Mouse (Mus musculus) myocyte (in vitro differentiated cells): ENCODE data around the gene Aamp. TPM values are rescaled to one million over a fixed set of nuclear protein-coding genes. Genes with fewer than 3 reads are reported as not detected.
"Not testable (repeated sequence)": the region's sequence is repeated elsewhere in the genome, so short reads cannot be mapped to it uniquely, and the experiment has no call there.

ENCODE experiments used
- H3K27me3 ChIP-seq: one replicate; pipeline ENCODE4 v1.6.1; 2011; ENCODE audit not compliant: control insufficient read depth, insufficient read depth, insufficient read length
- H3K36me3 ChIP-seq: one replicate; pipeline ENCODE4 v1.6.1; 2011; ENCODE audit not compliant: control insufficient read depth, insufficient read depth
- H3K4me2 ChIP-seq: one replicate; pipeline ENCODE4 v1.6.1; 2011; ENCODE audit warnings: low read depth, control low read depth
- H3K4me3 ChIP-seq: one replicate; pipeline ENCODE4 v1.5.1; 2011; ENCODE audit warnings: mild to moderate bottlenecking, control low read depth, moderate library complexity
- H3K79me2 ChIP-seq: one replicate; pipeline ENCODE4 v1.6.1; 2011; ENCODE audit not compliant: control insufficient read depth, insufficient read depth
- H3ac ChIP-seq: one replicate; pipeline ENCODE4 v1.6.1; 2011; ENCODE audit not compliant: control insufficient read depth, insufficient read length
- CEBPB ChIP-seq: IDR thresholded peaks from 2 replicates; pipeline ENCODE4 v1.6.1; 2011; ENCODE audit warnings: mild to moderate bottlenecking, moderate library complexity; ENCODE audit not compliant: poor library complexity, insufficient read depth, severe bottlenecking
- E2F4 ChIP-seq: IDR thresholded peaks from one replicate; pipeline ENCODE4 v1.6.1; 2011; ENCODE audit warnings: mild to moderate bottlenecking, control low read depth, moderate library complexity; ENCODE audit not compliant: insufficient read depth
- MAX ChIP-seq: IDR thresholded peaks from one replicate; pipeline ENCODE4 v1.6.1; 2011; ENCODE audit warnings: low read depth, mild to moderate bottlenecking, control low read depth
- MYOD1 ChIP-seq, 3 experiments: IDR thresholded peaks; one replicate each; pipeline ENCODE4 v1.6.1; 2011; ENCODE audit warnings: control low read depth in 2 of 3, low read depth in 2 of 3, mild to moderate bottlenecking in 2 of 3, moderate library complexity in 1 of 3; ENCODE audit not compliant: insufficient read length in 2 of 3, control insufficient read depth in 1 of 3
- MYOG ChIP-seq, 3 experiments: IDR thresholded peaks; one replicate each; pipeline ENCODE4 v1.6.1; 2011; ENCODE audit warnings: control low read depth in 2 of 3, low read depth in 2 of 3, mild to moderate bottlenecking in 2 of 3; ENCODE audit not compliant: insufficient read length in 2 of 3, control insufficient read depth in 1 of 3, insufficient read depth in 1 of 3
- POLR2A ChIP-seq: IDR thresholded peaks from one replicate; pipeline ENCODE4 v1.6.1; 2011; ENCODE audit warnings: low read depth, mild to moderate bottlenecking, control low read depth, moderate library complexity; ENCODE audit not compliant: insufficient read length
- POLR2AphosphoS2 ChIP-seq: IDR thresholded peaks from one replicate; pipeline ENCODE4 v1.6.1; 2011; ENCODE audit warnings: low read depth, control low read depth; ENCODE audit not compliant: insufficient read length
- REST ChIP-seq: IDR thresholded peaks from one replicate; pipeline ENCODE4 v1.6.1; 2011; ENCODE audit warnings: mild to moderate bottlenecking, control low read depth, moderate library complexity; ENCODE audit not compliant: insufficient read depth, insufficient read length
- SRF ChIP-seq: IDR thresholded peaks from one replicate; pipeline ENCODE4 v1.6.1; 2011; ENCODE audit warnings: low read depth; ENCODE audit not compliant: control insufficient read depth, insufficient read length
- TCF12 ChIP-seq: IDR thresholded peaks from one replicate; pipeline ENCODE4 v1.6.1; 2011; ENCODE audit warnings: mild to moderate bottlenecking, control low read depth; ENCODE audit not compliant: poor library complexity, insufficient read depth, severe bottlenecking
- TCF3 ChIP-seq: IDR thresholded peaks from one replicate; pipeline ENCODE4 v1.6.1; 2011; ENCODE audit warnings: low read depth, control low read depth; ENCODE audit not compliant: insufficient read length
- USF1 ChIP-seq: IDR thresholded peaks from one replicate; pipeline ENCODE4 v1.6.1; 2011; ENCODE audit warnings: low read depth, mild to moderate bottlenecking, control low read depth, moderate library complexity
- polyA plus RNA-seq: library from polyadenylated mRNA; unstranded; fragments of >200 nt; fragmentation: generic; extraction: Trizol; gene quantifications from one replicate; pipeline ENCODE4 v1.2.1, GENCODE M21; 2012; ENCODE audit warnings: missing spikeins

The Aamp gene
- polyA plus RNA-seq, 1 experiment, result 199 TPM

DNA sequence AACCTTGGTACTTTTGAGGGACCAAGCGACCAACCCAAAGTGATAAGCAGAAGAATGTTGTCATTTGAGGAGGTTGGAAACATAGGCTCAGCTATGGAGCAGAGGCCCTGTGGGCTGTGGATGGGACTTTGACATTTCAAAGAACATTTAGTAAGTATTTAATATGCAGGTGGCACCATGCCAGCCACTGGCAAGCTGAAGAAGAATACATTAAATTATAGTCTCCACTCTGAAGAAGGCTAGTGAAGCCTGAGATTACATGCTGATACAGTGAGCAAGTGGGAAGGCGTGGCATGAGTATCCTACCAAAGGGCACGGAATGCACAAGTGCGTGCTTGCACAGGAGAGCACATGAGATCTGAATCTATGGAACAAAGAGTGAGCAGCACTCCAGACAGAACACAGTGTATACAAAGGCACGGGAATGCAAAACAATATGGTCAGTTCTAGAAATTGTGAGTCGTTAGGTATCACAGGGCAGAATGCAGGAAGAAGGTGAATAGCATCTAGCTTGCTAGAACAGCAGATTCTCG, 45.4 kb upstream of the Aamp start:
- no peak overlapping the region for H3K4me2 ChIP-seq
- no peaks in the 10 kb centered on the region for H3K27me3 ChIP-seq
- H3K36me3 ChIP-seq, result no peaks in the 10 kb centered on the region
- H3K4me3 ChIP-seq, result no peak overlapping the region
- H3ac ChIP-seq, result no peak overlapping the region
- TF ChIP-seq TCF3 (no peak), MAX (no peak), MYOD1 (IDR thresholded peaks at IDR 0.05; ENCODE audit: control insufficient read depth in 1 of 3, insufficient read length in 2 of 3, low read depth in 2 of 3) (no peak), POLR2A (no peak), E2F4 (no peak), TCF12 (no peak), USF1 (no peak), SRF (no peak), MYOG (IDR thresholded peaks at IDR 0.05; ENCODE audit: control insufficient read depth in 1 of 3, insufficient read depth in 1 of 3, insufficient read length in 2 of 3, low read depth in 2 of 3) (no peak), POLR2AphosphoS2 (no peak), REST (no peak), CEBPB (no peak)
- H3K79me2 ChIP-seq, result no peaks in the 10 kb centered on the region

DNA sequence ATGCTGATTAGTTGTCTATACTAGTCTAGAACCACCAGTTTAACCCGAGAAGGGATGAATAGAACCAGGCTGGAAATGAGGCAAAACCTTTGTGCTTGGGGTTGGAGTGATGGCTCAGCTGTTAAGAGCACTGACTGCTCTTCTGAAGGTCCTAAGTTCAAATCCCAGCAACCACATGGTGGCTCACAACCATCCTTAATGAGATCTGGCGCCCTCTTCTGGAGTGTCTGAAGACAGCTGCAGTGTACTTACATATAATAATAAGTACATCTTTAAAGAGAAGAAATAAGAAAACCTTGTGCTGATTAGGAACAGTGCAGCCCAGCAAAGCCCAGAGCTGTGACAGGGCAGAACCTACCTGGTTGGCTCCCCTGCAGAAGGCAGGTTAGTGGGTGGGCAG, 42.4 kb upstream of the Aamp start:
- H3K4me3 ChIP-seq, H3ac ChIP-seq, H3K4me2 ChIP-seq, H3K79me2 ChIP-seq, H3K36me3 ChIP-seq, H3K27me3 ChIP-seq: not testable (repeated sequence)

DNA sequence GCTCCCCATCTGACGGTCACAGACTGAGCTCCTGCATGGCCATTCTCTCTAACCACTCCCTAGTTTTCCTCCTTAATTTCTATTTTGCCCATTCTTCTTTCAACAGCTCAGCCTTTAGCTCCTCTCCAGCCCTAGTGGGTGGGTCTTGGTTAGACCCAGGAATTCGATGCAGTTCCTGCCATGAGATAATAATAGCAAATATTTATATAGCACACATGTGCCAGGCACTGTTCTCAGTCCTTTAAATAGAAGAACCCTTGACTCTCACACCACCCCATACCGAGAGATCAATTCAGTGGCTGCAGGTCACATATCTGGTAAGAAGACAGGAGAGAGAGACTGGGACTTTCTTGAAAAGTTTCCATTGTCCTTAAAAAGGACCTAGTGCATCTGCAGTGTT, 36.9 kb upstream of the Aamp start:
- Histone ChIP-seq H3K4me2 (no peak overlapping the region), H3K79me2 (no peaks in the 10 kb centered on the region), H3ac (no peak overlapping the region), H3K4me3 (no peak overlapping the region), H3K36me3 (no peaks in the 10 kb centered on the region), H3K27me3 (no peaks in the 10 kb centered on the region)
- no peak for TF ChIP-seq USF1
- TF ChIP-seq SRF, result no peak
- no peak for TF ChIP-seq TCF3
- TF ChIP-seq POLR2AphosphoS2, result no peak
- no peak for TF ChIP-seq E2F4
- no peak for TF ChIP-seq POLR2A
- TF ChIP-seq REST, result no peak
- no peak for TF ChIP-seq MYOG (IDR thresholded peaks at IDR 0.05; ENCODE audit: control insufficient read depth in 1 of 3, insufficient read depth in 1 of 3, insufficient read length in 2 of 3, low read depth in 2 of 3)
- no peak for TF ChIP-seq TCF12
- no peak for TF ChIP-seq MYOD1 (IDR thresholded peaks at IDR 0.05; ENCODE audit: control insufficient read depth in 1 of 3, insufficient read length in 2 of 3, low read depth in 2 of 3)
- no peak for TF ChIP-seq CEBPB
- no peak for TF ChIP-seq MAX

DNA sequence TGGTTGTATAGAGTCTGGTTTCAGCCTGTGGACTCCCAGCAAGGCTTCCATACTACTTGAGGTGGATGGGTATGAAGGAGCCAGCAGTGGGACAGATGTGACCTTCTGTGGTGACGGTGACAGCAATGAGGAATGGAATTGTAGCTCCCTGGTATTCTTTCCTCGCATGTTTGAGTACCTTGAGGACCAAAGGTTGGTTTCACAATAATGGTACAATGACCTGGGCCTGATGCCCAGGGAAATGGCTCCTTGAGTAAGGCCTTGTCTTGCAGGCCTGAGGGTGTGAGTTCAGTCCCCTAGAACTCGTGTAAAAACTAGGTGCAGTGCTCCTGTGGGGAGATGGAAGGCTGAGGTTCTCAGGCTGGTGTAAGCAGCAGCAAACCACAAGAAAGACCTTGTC, 34.2 kb upstream of the Aamp start:
- Histone ChIP-seq H3K4me2 (no peak overlapping the region), H3K4me3 (no peak overlapping the region), H3ac (no peak overlapping the region), H3K79me2 (no peaks in the 10 kb centered on the region), H3K27me3 (no peaks in the 10 kb centered on the region), H3K36me3 (no peaks in the 10 kb centered on the region)
- TF ChIP-seq MYOG (IDR thresholded peaks at IDR 0.05; ENCODE audit: control insufficient read depth in 1 of 3, insufficient read depth in 1 of 3, insufficient read length in 2 of 3, low read depth in 2 of 3), result no peak
- no peak for TF ChIP-seq MYOD1 (IDR thresholded peaks at IDR 0.05; ENCODE audit: control insufficient read depth in 1 of 3, insufficient read length in 2 of 3, low read depth in 2 of 3)
- no peak for TF ChIP-seq TCF3

DNA sequence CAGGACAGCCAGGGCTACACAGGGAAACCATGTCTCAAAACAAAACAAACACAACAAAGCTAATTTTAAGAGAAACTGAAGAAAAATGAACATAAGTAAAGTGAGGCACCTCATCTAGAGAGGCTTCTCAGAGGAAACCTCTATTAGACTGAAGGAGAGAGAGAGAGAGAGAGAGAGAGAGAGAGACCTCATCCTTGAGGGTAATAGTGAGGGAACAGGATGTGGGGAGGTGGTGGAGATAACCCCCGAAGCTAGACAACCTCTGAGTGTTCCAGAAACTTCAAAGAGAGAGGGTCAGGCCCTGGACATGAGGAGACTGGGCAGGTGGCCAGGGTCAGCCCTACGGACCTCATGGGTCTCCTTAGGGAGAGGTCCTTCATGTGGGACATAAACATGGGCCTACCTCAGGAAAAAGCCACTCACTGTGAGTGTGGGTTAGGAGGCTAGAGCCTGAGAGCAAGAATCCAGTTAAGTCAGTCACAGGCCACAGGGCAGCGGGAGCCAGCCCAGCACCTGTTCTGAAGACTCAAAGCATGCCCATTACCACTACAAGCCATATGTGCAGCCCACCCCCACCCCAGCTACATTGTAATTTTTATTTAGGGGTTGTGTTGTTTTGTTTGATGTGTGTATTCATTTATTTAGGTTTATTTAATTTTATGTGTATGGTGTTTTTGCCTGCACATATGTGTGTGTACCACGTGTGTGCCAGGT, 31.7 kb upstream of the Aamp start:
- TF ChIP-seq MYOD1 (IDR thresholded peaks at IDR 0.05; ENCODE audit: control insufficient read depth in 1 of 3, insufficient read length in 2 of 3, low read depth in 2 of 3), result peak in 2 of 3 experiments; percentile 76 to 89
- TF ChIP-seq POLR2A, result no peak
- TF ChIP-seq E2F4, result no peak
- TF ChIP-seq MYOG (IDR thresholded peaks at IDR 0.05; ENCODE audit: control insufficient read depth in 1 of 3, insufficient read depth in 1 of 3, insufficient read length in 2 of 3, low read depth in 2 of 3), result peak in 1 of 3 experiments; percentile 53
- no peak for TF ChIP-seq TCF12
- TF ChIP-seq MAX, result no peak
- no peak for TF ChIP-seq REST
- no peak for TF ChIP-seq SRF
- Histone ChIP-seq H3K27me3 (no peaks in the 10 kb centered on the region), H3ac (no peak overlapping the region)

More for the DNA sequence above, 31.7 kb upstream of the Aamp start:
- Histone ChIP-seq H3K4me3 (no peak overlapping the region), H3K36me3 (no peaks in the 10 kb centered on the region), H3K79me2 (no peaks in the 10 kb centered on the region), H3K4me2 (no peak overlapping the region)
